ENCODE assay signal across 13 mouse cellular contexts in the genomic region with DNA sequence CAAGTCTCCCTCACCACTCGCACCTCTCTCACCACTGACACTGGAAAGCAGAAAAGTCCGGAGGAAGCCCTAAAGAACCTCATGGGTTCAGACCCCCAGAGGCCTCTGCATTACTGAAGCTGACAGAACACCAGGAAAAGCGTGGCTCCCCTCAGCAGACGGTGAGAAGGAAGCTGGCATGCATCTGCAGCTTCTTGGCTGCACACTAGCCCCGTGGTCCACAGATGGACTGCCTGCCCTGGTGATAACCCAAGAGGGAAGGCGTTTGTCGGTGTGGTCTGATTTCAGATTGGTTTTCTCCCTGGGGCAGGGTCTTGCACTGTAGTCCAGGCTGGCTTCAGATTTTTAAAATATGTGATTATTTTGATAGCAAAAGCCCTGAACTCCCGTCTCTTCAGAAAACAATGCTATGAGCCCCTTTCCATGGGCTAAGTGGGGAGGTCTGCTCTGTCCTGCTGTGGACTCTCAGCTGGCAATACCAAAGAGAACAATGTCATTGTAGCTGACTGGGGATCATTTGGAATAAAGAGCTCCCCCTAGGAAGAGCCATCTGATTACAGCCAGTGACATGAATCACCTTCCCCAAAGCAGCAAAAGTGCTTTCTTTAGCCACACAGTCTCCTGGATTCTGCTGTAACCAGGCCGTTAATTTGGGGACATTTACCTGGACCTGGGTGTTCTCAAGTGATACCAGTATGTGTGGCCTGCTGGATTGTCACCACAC. TPM values are rescaled to one million over a fixed set of nuclear protein-coding genes. Genes with fewer than 3 reads are reported as not detected.
DNase-seq lines count a peak whose midpoint lies in the region; ATAC-seq and TF ChIP-seq lines count a peak whose summit lies in the region.
"Had no signal": no experiment of that assay in that cellular context is flagged by ENCODE, and none has a peak within 500 bp of the region (broad histone marks: within the 10 kb centered on the region; RNA-seq: fewer than 3 reads in every experiment).

No protein-coding gene starts in this region.

- H3K27ac ChIP-seq in left cerebral cortex, adult 2 months: no peak overlapping the region
- 0 out of 2 replicates have a peak overlapping the region, but pooled peaks have one; percentile 26 for H3K27ac ChIP-seq in hindbrain, embryonic 16.5 days (ENCODE audit: low read depth, low read length)

- H3K4me2 ChIP-seq in hindbrain, embryonic 16.5 days (ENCODE audit: low read length): no peak overlapping the region

- H3K4me3 ChIP-seq in left cerebral cortex, adult 2 months: no peak overlapping the region
- no peak overlapping the region for H3K4me3 ChIP-seq in hindbrain, embryonic 16.5 days (ENCODE audit: low read length)

- WGBS in hindbrain, embryonic 16.5 days: 52% methylated on average over 9 of the region's 9 CpGs

- no peaks in the 10 kb centered on the region for H3K27me3 ChIP-seq in hindbrain, embryonic 16.5 days (replicated peaks; ENCODE audit: control insufficient read depth, insufficient read depth, low read length)

- TF ChIP-seq POLR2A in brain, embryonic 14.5 days (IDR thresholded peaks at IDR 0.05; ENCODE audit: borderline replicate concordance, extremely low read depth, insufficient read depth, insufficient read length, poor library complexity, severe bottlenecking): no peak

- TF ChIP-seq CTCF in left cerebral cortex, adult 2 months (IDR thresholded peaks at IDR 0.05): peak; percentile 27
- TF ChIP-seq CTCF in brain, embryonic 14.5 days (IDR thresholded peaks at IDR 0.05; ENCODE audit: borderline replicate concordance, extremely low read depth, insufficient read depth, insufficient read length): peak; percentile 21; the same call in 1 of the 2 replicates

- peaks cover 20% of the 10 kb centered on the region for H3K4me1 ChIP-seq in hindbrain, embryonic 16.5 days (ENCODE audit: control insufficient read depth, insufficient read depth, low read depth, low read length)

- no peak for ATAC-seq in hindbrain, embryonic 16.5 days

- peak; percentile 61 to 66 for DNase-seq in cerebellum, postnatal 10 days
- no peak for DNase-seq in cerebellum, adult 18-20 months
- no peak for DNase-seq in left cerebral cortex, adult 2 months (ENCODE audit: extremely low spot score in 1 of 2, low spot score in 2 of 2)
- no peak for DNase-seq in left cerebral cortex, adult 8-10 months (ENCODE audit: low spot score in 2 of 2)
- no peak for DNase-seq in brain, embryonic 14.5 days (ENCODE audit: low read depth)
- DNase-seq in retina, embryonic 14.5 days (ENCODE audit: low spot score): no peak
- DNase-seq in frontal cortex, postnatal 25 days (ENCODE audit: low spot score in 2 of 2): no peak
- DNase-seq: adrenal gland, postnatal 10 days; gastrocnemius, postnatal 36 days; kidney, adult 11 months; thymus, adult 2 months had no signal

- H3K36me3 ChIP-seq in hindbrain, embryonic 16.5 days (ENCODE audit: control insufficient read depth, insufficient read depth, low read length): no peaks in the 10 kb centered on the region

- no peak overlapping the region for H3K9ac ChIP-seq in hindbrain, embryonic 16.5 days (ENCODE audit: low read depth, low read length)

- intact Hi-C loops in left cerebral cortex, adult 2 months (cut with DNase I): no loop called here

- H3K9me3 ChIP-seq in hindbrain, embryonic 16.5 days (ENCODE audit: control insufficient read depth, low read length): no peaks in the 10 kb centered on the region

RNA-seq across cellular contexts. Expression of a gene that starts 39.2 kb away (rescaled TPM):
- 10 to 100 TPM; 49.3 to 54.2 TPM for total RNA-seq in left cerebral cortex, adult 2 months (2021)
- 10 to 100 TPM; 49.4 to 54.6 (median 53.5) TPM for total RNA-seq in left cerebral cortex, adult 8-10 months (2022)
- 101 and 113 TPM in 2 replicates for polyA plus RNA-seq in brain, embryonic 14.5 days (2012; rRNA removed)
- 37.6 and 50.0 TPM in 2 replicates for polyA plus RNA-seq in hindbrain, embryonic 16.5 days (2015; fragmentation: Nextera tagmentation; extraction: Ambion mirVana)
- total RNA-seq: megakaryocyte, adult 5-6 weeks had no signal

Comparison
In these comparisons a context has a peak if more than half of its experiments do, and no peak if none do; other contexts are left out.
1. DNase-seq: peak in cerebellum, postnatal 10 days (2 of 2); none in cerebellum, adult 18-20 months (0 of 2), left cerebral cortex, adult 2 months (0 of 2), left cerebral cortex, adult 8-10 months (0 of 2), brain, embryonic 14.5 days (single experiment), retina, embryonic 14.5 days (single experiment) and frontal cortex, postnatal 25 days (0 of 2).